In the genomic region with DNA sequence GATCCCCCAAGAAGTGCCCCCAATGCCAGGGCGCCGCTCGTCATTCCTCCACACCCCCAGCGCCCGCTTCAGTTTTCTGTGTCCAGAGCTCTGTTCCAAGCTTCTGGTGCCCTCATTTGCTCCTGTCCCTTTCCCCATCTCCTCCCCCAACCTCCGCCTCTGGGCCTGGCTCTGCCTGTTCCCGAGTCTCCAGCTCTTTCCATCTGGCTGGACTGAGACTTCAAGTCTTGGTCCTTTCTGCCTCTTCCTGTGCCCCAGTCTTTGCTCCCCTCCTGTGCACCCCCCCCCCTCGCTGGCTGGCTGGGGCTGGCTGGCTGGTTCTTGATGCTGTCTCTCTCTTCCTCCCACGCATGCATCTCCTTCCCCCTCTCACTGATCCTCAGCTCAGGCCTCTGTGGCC, we compare ENCODE assay signal across 9 mouse cellular contexts. TPM values are rescaled to one million over a fixed set of nuclear protein-coding genes. Genes with fewer than 3 reads are reported as not detected.
DNase-seq lines count a peak whose midpoint lies in the region; ATAC-seq and TF ChIP-seq lines count a peak whose summit lies in the region.
"Had no signal": no experiment of that assay in that cellular context is flagged by ENCODE, and none has a peak within 500 bp of the region (broad histone marks: within the 10 kb centered on the region; RNA-seq: fewer than 3 reads in every experiment).

No protein-coding gene starts in this region.

- peak overlapping the region; percentile 53; the same call in 1 of the 2 replicates for H3K9ac ChIP-seq in hindbrain, embryonic 11.5 days (ENCODE audit: low read depth, low read length)
- peak overlapping the region; percentile 59 for H3K9ac ChIP-seq in midbrain, embryonic 16.5 days (ENCODE audit: low read depth, low read length)

- no peak for TF ChIP-seq CTCF in thymus, adult 2 months (IDR thresholded peaks at IDR 0.05; ENCODE audit: borderline replicate concordance, control insufficient read depth, extremely low read depth, insufficient read depth, low read length, poor library complexity)

- peak; percentile 7 for DNase-seq in embryo, embryonic 10.5 days (ENCODE audit: low spot score)
- DNase-seq in embryo, embryonic 11 days, result no peak
- peak; percentile 33 for DNase-seq in thymus, postnatal 25 days
- DNase-seq in thymus, adult 2 months, result no peak
- no peak for DNase-seq in hindbrain, embryonic 11.5 days (ENCODE audit: low spot score)
- no peak for DNase-seq in adrenal gland, postnatal 36 days
- no peak for DNase-seq in spleen, adult 12 weeks (ENCODE audit: low spot score)

- peak overlapping the region; percentile 54 for H3K4me2 ChIP-seq in hindbrain, embryonic 11.5 days (replicated peaks; ENCODE audit: low read depth, low read length)
- peak overlapping the region; percentile 68 for H3K4me2 ChIP-seq in midbrain, embryonic 16.5 days (ENCODE audit: low read length)

- no peak overlapping the region for H3K27ac ChIP-seq in thymus, adult 2 months (ENCODE audit: control insufficient read depth, insufficient read depth, low read length)
- peak overlapping the region; percentile 92 for H3K27ac ChIP-seq in hindbrain, embryonic 11.5 days (ENCODE audit: low read depth, low read length)
- peak overlapping the region; percentile 95 for H3K27ac ChIP-seq in midbrain, embryonic 16.5 days (ENCODE audit: low read length)

- ATAC-seq in hindbrain, embryonic 11.5 days (ENCODE audit: low FRiP score), result no peak
- ATAC-seq in midbrain, embryonic 16.5 days, result no peak

- TF ChIP-seq POLR2A in thymus, adult 2 months (IDR thresholded peaks at IDR 0.05; ENCODE audit: control insufficient read depth, extremely low read depth, insufficient read depth, low read length, poor library complexity), result no peak

- peaks cover 42% of the 10 kb centered on the region for H3K4me1 ChIP-seq in thymus, adult 2 months (replicated peaks; ENCODE audit: control insufficient read depth, insufficient read depth, low read length)
- H3K4me1 ChIP-seq in hindbrain, embryonic 11.5 days (replicated peaks; ENCODE audit: control insufficient read depth, insufficient read depth, low read length), result peaks cover 40% of the 10 kb centered on the region
- H3K4me1 ChIP-seq in midbrain, embryonic 16.5 days (ENCODE audit: control insufficient read depth, insufficient read depth, low read length), result peaks cover 75% of the 10 kb centered on the region

- H3K9me3 ChIP-seq in hindbrain, embryonic 11.5 days (ENCODE audit: control insufficient read depth, low read length), result no peaks in the 10 kb centered on the region
- H3K9me3 ChIP-seq in midbrain, embryonic 16.5 days (replicated peaks; ENCODE audit: control insufficient read depth, low read length, poor library complexity, severe bottlenecking), result no peaks in the 10 kb centered on the region

- no peaks in the 10 kb centered on the region for H3K27me3 ChIP-seq in thymus, adult 2 months (ENCODE audit: control insufficient read depth, insufficient read depth, low read length)
- H3K27me3 ChIP-seq in hindbrain, embryonic 11.5 days (ENCODE audit: control insufficient read depth, insufficient read depth, low read length), result no peaks in the 10 kb centered on the region
- no peaks in the 10 kb centered on the region for H3K27me3 ChIP-seq in midbrain, embryonic 16.5 days (ENCODE audit: control insufficient read depth, insufficient read depth, low read depth, low read length)

- WGBS in thymus, adult 2 months, result 91% methylated on average over 9 of the region's 9 CpGs
- 40% methylated on average over 9 of the region's 9 CpGs for WGBS in hindbrain, embryonic 11.5 days
- 26% methylated on average over 9 of the region's 9 CpGs for WGBS in midbrain, embryonic 16.5 days

- H3K4me3 ChIP-seq in thymus, adult 2 months (ENCODE audit: control insufficient read depth, insufficient read depth, low read length), result no peak overlapping the region
- 0 out of 2 replicates have a peak overlapping the region, but pooled peaks have one; percentile 6 for H3K4me3 ChIP-seq in hindbrain, embryonic 11.5 days (ENCODE audit: low read depth, low read length)
- peak overlapping the region; percentile 18 for H3K4me3 ChIP-seq in midbrain, embryonic 16.5 days (ENCODE audit: low read depth, low read length)

- peaks cover 19% of the 10 kb centered on the region for H3K36me3 ChIP-seq in thymus, adult 2 months (ENCODE audit: control insufficient read depth, insufficient read depth, low read length)
- peaks cover 6% of the 10 kb centered on the region for H3K36me3 ChIP-seq in hindbrain, embryonic 11.5 days (ENCODE audit: control insufficient read depth, insufficient read depth, low read length)
- H3K36me3 ChIP-seq in midbrain, embryonic 16.5 days (ENCODE audit: control insufficient read depth, insufficient read depth, low read length), result peaks cover 17% of the 10 kb centered on the region

RNA-seq across cellular contexts. Expression of a gene that starts 10.7 kb away (rescaled TPM):
- polyA plus RNA-seq in thymus, adult 2 months (2012; rRNA removed), result 71.7 and 72.1 TPM in 2 replicates
- polyA plus RNA-seq in hindbrain, embryonic 11.5 days (2014; fragmentation: Nextera tagmentation; extraction: Ambion mirVana), result 13.2 and 18.7 TPM in 2 replicates
- polyA plus RNA-seq in midbrain, embryonic 16.5 days (2015; fragmentation: Nextera tagmentation; extraction: Ambion mirVana), result 23.4 and 30.0 TPM in 2 replicates
- 10 to 100 TPM; 27.4 to 40.4 TPM for total RNA-seq in adrenal gland, postnatal 36 days (2021)

RNA-seq across cellular contexts. Expression of a gene that starts 12.2 kb away (rescaled TPM):
- polyA plus RNA-seq in thymus, adult 2 months (2012; rRNA removed), result 88.5 and 110 TPM in 2 replicates
- polyA plus RNA-seq in hindbrain, embryonic 11.5 days (2014; fragmentation: Nextera tagmentation; extraction: Ambion mirVana), result 45.1 and 52.1 TPM in 2 replicates
- polyA plus RNA-seq in midbrain, embryonic 16.5 days (2015; fragmentation: Nextera tagmentation; extraction: Ambion mirVana), result 56.3 and 61.6 TPM in 2 replicates
- 100 to 1,000 TPM; 543 to 557 TPM for total RNA-seq in adrenal gland, postnatal 36 days (2021)

RNA-seq across cellular contexts. Expression of a gene that starts 26.5 kb away (rescaled TPM):
- polyA plus RNA-seq in thymus, adult 2 months (2012; rRNA removed), result 1.3 TPM in 1 of 2 replicates, not detected in the other
- 0.29 and 0.40 TPM in 2 replicates for polyA plus RNA-seq in hindbrain, embryonic 11.5 days (2014; fragmentation: Nextera tagmentation; extraction: Ambion mirVana)
- polyA plus RNA-seq in midbrain, embryonic 16.5 days (2015; fragmentation: Nextera tagmentation; extraction: Ambion mirVana), result 2.3 and 3.0 TPM in 2 replicates
- under 1 TPM in 1 of 2 experiments, not detected in 1; 0.33 TPM for total RNA-seq in adrenal gland, postnatal 36 days (2021)
- total RNA-seq: gastrocnemius, postnatal 36 days had no signal

RNA-seq across cellular contexts. Expression of a gene that starts 27.0 kb away (rescaled TPM):
- 52.4 and 55.7 TPM in 2 replicates for polyA plus RNA-seq in thymus, adult 2 months (2012; rRNA removed)
- polyA plus RNA-seq in hindbrain, embryonic 11.5 days (2014; fragmentation: Nextera tagmentation; extraction: Ambion mirVana), result 24.6 and 27.2 TPM in 2 replicates
- polyA plus RNA-seq in midbrain, embryonic 16.5 days (2015; fragmentation: Nextera tagmentation; extraction: Ambion mirVana), result 21.9 and 26.1 TPM in 2 replicates
- total RNA-seq in adrenal gland, postnatal 36 days (2021), result 10 to 100 TPM; 15.6 to 17.4 TPM

RNA-seq across cellular contexts. Expression of a gene that starts 31.8 kb away (rescaled TPM):
- polyA plus RNA-seq in thymus, adult 2 months (2012; rRNA removed), result 36.5 and 43.4 TPM in 2 replicates
- polyA plus RNA-seq in hindbrain, embryonic 11.5 days (2014; fragmentation: Nextera tagmentation; extraction: Ambion mirVana), result 56.7 and 57.5 TPM in 2 replicates
- polyA plus RNA-seq in midbrain, embryonic 16.5 days (2015; fragmentation: Nextera tagmentation; extraction: Ambion mirVana), result 51.2 and 58.6 TPM in 2 replicates
- total RNA-seq in adrenal gland, postnatal 36 days (2021), result 10 to 100 TPM; 54.6 to 57.1 TPM

Comparison
In these comparisons a context has a peak if more than half of its experiments do, and no peak if none do; other contexts are left out.
1. DNase-seq: peak in embryo, embryonic 10.5 days (single experiment) and thymus, postnatal 25 days (single experiment); none in embryo, embryonic 11 days (single experiment), thymus, adult 2 months (single experiment), hindbrain, embryonic 11.5 days (single experiment), adrenal gland, postnatal 36 days (0 of 2) and spleen, adult 12 weeks (single experiment).